Mouse (Mus musculus) brown adipose tissue, adult 24 weeks (tissue): ENCODE results near the gene Magi1. TPM values are rescaled to one million over a fixed set of nuclear protein-coding genes. Genes with fewer than 3 reads are reported as not detected.

Experiments
- H3K27ac ChIP-seq: fragments of 200-500 bp; replicated peaks from 2 replicates; pipeline ENCODE4 v1.5.1; 2012; ENCODE audit warnings: low read depth, mild to moderate bottlenecking, low read length
- H3K4me1 ChIP-seq: fragments of 200-500 bp; 2 replicates; pipeline ENCODE4 v1.6.1; 2012; ENCODE audit warnings: low read length, mixed read lengths; ENCODE audit not compliant: control insufficient read depth, insufficient read depth, insufficient read length
- H3K4me3 ChIP-seq: fragments of 200-500 bp; 2 replicates; pipeline ENCODE4 v1.5.1; 2012; ENCODE audit warnings: low read depth, mild to moderate bottlenecking, low read length, moderate library complexity; ENCODE audit not compliant: insufficient read depth
- polyA plus RNA-seq: library from polyadenylated mRNA; stranded (reverse); fragments of >200 nt; gene quantifications from 2 replicates; pipeline ENCODE4 v1.2.4, GENCODE M21; 2012; ENCODE audit not compliant: missing spikeins, insufficient read depth, insufficient read length

Gene Magi1
- polyA plus RNA-seq, 1 experiment, result 4.5 TPM

DNA sequence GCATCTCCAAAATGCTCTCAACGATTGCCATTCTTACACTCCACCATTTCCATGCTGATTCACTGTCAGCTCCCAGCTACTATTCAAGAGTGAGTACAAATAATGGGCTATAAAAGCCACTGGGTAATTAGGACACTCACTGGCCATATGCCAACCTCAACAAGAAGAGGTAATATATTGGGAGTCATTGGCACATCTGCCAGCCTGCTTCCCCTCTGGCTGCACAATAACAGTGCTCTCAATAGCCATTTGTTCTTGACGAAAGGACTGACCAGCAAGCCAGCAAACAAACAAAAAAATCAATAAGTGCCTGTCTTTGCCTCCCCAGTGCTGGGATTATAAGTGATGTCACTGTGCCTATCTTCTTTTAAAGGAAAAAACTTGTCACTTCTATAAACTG lies 326.5 kb downstream of the Magi1 start:
- Histone ChIP-seq H3K4me3 (no peak overlapping the region), H3K27ac (no peak overlapping the region), H3K4me1 (peaks cover 11% of the 10 kb centered on the region; the same call in 1 of the 2 replicates)

- no peak overlapping the region for H3K27ac ChIP-seq
- no peak overlapping the region for H3K4me3 ChIP-seq
- H3K4me1 ChIP-seq, result no peaks in the 10 kb centered on the region
These were observed 337.1 kb downstream of the Magi1 start for GRCm38 (mm10) chr6:93946612-93947011.

DNA sequence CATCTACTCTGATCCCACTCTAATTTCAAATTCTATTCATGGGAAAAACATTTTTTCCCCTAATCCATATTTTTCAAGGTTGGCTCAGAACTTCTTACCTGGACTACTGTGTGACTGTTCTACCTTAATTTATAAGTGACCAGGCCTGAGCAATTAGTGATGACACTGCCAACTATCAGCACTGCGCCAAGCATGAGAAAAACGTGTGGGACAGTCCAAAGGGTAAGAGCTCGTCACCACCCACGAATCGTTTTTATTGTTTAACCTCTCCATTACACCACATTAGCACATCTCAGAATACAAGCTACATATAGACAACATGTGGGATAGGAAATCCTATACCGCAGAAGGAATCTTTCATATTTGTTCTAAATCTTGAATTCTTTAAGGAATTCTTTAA lies 347.4 kb downstream of the Magi1 start:
- Histone ChIP-seq H3K4me1 (no peaks in the 10 kb centered on the region), H3K4me3 (no peak overlapping the region), H3K27ac (no peak overlapping the region)

GRCm38 (mm10) chr6:93935793-93936192 lies 347.9 kb downstream of the Magi1 start:
- no peaks in the 10 kb centered on the region for H3K4me1 ChIP-seq
- H3K4me3 ChIP-seq, result no peak overlapping the region
- H3K27ac ChIP-seq, result no peak overlapping the region

DNA sequence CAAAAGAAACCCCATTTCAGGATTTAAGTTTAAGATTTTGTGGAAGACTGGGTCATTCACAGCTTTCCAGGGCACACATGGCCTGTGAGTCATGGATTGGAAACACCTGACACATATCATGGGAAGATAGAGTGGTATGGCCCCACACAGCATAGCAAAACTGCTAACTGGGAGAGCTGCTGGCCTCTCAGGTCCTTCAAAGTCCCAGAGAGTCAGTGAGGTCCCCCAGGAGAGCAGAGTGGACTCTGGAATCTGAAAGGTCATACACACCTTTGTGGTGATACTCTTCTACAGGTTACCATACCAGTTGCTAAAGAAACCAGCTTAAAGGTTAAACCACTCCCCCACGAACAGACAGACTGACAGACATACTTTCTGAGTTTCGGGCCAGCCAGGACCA lies 349.0 kb downstream of the Magi1 start:
- Histone ChIP-seq H3K4me1 (no peaks in the 10 kb centered on the region), H3K27ac (no peak overlapping the region)

DNA sequence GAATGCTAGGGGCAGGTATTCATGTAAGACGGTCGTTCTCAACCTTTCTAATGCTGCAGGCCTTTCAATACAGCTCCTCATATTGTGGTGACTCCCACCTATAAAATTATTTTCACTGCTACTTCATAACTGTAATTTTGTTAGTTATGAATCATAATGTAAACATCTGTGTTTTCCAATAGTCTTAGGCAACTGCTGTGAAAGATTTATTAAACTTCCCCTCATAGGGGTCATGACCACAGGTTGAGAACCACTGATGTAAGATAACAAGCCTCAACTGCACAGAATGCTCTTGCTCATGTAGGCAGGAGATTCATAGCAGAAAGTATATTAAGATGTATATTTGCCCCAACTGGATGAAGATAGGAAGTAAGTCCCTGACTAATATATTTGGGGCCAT lies 359.1 kb downstream of the Magi1 start:
- Histone ChIP-seq H3K27ac (no peak overlapping the region), H3K4me3 (no peak overlapping the region), H3K4me1 (no peaks in the 10 kb centered on the region)

More for the DNA sequence above, 349.0 kb downstream of the Magi1 start:
- H3K4me3 ChIP-seq, result no peak overlapping the region

DNA sequence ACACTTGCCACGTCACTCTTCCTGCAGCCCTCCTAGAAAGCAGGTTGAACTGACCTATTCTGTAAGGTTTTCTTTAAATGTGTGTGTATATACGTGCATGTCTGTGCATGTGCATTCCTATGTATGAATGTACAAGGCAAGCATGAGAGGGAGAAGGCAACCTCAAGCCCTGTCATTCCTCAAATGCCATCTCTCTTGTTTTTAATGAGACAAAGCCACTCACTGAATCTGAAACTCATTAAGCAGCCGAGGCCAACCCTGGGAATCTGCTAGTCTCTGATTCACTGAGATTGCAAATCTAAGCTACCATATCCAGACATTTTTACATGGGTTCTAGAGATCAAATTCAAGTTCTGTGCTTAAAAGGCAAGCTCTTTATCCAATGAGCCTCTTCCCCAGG lies 359.7 kb downstream of the Magi1 start:
- Histone ChIP-seq H3K27ac (no peak overlapping the region), H3K4me3 (no peak overlapping the region), H3K4me1 (no peaks in the 10 kb centered on the region)

DNA sequence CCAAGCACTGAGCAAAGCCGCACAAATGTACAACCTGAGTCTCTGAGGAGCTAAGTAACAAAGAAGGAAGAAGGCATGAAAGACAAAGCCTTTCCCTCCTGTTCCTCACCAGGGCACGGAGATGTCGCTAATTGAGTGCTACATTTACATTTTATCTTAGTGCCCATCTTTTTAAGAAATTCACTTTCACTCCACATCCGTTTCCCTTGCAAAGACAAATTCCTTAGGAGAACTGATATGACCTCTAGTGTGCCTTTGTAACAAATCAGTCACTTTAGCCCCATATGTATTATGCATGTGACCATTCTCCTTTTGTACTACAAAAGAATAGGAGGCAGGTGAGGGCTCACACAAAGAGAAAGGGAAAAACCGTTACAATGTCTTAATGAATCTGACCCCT lies 360.4 kb downstream of the Magi1 start:
- no peak overlapping the region for H3K27ac ChIP-seq
- no peak overlapping the region for H3K4me3 ChIP-seq
- no peaks in the 10 kb centered on the region for H3K4me1 ChIP-seq

DNA sequence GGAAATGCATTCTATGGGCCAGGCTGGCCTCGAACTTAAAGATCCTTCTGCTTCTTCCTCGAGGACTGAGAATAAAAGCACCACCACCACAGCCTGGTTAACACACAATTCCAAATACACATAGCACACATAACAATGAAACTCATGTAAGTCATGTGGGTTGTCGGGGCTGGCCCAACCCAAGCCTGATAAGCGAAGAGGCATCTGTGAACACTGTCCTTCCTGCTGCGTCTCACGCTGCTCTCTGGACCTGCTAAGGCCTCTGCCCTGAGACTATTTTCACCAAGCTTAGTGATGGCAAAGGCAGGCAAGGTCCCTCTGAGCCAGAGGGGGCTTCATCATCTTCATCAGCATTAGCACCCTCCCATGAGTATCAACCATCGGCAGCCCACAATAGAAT lies 360.8 kb downstream of the Magi1 start:
- no peak overlapping the region for H3K27ac ChIP-seq
- no peaks in the 10 kb centered on the region for H3K4me1 ChIP-seq
- no peak overlapping the region for H3K4me3 ChIP-seq

- H3K4me3 ChIP-seq, result no peak overlapping the region
- H3K4me1 ChIP-seq, result peaks cover 8% of the 10 kb centered on the region
- H3K27ac ChIP-seq, result no peak overlapping the region
These were observed 370.4 kb downstream of the Magi1 start for GRCm38 (mm10) chr6:93913226-93913861.

DNA sequence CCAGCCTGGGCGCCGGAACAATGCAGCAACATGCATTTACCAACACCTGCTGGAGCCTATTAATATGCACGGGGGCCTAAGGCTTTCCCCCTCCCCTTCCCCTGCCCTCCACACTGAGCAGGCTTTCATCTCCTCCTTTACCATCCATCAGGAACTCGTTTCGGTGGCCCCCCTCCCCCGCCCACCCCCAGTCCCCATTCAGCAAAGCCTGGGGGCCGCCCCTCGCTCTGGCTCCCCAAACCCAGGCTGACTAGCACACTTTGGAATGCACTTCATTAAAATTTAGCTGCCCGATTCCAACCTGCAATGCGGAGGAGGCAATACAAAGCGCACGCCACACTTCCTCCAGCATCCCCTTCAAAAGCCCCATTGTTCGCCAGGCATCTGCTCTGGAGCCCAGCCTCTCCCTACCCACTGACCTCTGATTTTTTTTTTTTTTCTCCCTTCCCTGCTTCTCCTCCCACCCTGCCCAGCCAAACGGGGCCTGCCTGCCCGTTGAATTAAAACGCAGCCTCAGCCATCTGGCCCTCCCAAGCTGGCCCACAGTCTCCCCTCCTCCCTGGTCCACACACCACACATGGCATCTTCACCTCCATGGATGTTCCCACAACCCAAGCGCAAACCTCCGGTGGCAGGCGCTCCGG lies 371.0 kb downstream of the Magi1 start:
- no peak overlapping the region for H3K4me3 ChIP-seq
- H3K4me1 ChIP-seq, result peaks cover 8% of the 10 kb centered on the region
- H3K27ac ChIP-seq, result no peak overlapping the region

- no peak overlapping the region for H3K27ac ChIP-seq
- H3K4me1 ChIP-seq, result peaks cover 8% of the 10 kb centered on the region
- no peak overlapping the region for H3K4me3 ChIP-seq
These were observed 371.6 kb downstream of the Magi1 start for GRCm38 (mm10) chr6:93912003-93912581.

DNA sequence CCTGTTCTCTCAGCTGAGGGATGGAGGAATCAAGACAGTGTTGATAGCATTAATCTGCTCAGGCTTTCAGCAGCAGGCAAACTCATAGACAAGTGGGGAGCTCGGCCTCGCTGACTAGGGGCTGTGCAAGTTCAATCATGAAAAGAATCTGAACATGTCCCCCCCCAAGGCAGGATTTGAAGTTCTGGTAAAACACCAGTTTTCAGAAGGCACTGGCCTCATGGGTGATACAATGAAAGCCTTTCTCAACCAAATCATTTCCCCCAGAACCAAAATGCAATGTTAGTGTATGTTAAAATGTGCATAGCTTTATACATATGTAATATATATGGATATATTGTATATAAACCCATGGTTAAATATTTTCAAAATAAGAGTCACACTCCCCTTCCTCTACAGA lies 372.3 kb downstream of the Magi1 start:
- no peak overlapping the region for H3K27ac ChIP-seq
- peaks cover 6% of the 10 kb centered on the region for H3K4me1 ChIP-seq
- no peak overlapping the region for H3K4me3 ChIP-seq

DNA sequence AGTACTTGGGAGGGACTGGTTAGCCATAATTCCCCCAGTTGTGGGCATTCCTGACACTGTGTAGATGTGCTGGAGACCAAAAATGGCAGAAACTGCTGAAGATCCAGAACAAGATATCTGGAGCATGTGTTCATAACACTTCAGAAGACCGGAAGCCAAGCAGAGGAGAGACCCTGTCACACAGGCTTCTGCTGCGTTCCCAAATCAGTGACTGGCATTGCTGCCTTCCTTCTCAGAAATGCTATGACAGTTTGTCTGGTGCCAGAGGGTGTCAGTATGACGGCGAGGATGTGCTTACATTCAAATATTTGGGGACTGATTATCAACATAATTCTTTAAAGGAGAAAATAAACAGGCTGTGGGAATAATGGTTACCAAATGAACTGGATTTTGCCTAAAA lies 373.7 kb downstream of the Magi1 start:
- peaks cover 6% of the 10 kb centered on the region for H3K4me1 ChIP-seq
- no peak overlapping the region for H3K4me3 ChIP-seq
- H3K27ac ChIP-seq, result no peak overlapping the region

DNA sequence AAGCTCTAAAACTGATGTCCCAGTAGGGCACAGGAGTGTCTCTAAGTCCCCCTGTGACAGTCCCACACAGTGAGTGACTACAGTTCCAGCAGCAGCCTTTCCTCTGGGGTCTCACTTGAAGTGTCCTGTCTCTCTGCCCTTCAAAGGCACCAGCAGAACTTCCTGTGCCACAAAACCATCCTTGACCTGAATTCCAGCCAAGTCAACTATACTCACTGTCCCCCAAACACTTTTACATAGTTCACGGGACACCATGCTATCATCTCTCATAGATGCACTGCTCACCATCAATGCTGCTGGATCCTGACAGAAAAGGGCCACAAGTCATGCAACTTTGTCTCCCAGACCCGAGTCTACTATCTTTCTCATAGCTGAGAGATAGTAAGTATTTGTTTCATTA lies 378.7 kb downstream of the Magi1 start:
- Histone ChIP-seq H3K4me3 (no peak overlapping the region), H3K27ac (no peak overlapping the region)

GRCm38 (mm10) chr6:93902239-93902638 lies 381.5 kb downstream of the Magi1 start:
- no peaks in the 10 kb centered on the region; the same call in none of the 2 replicates for H3K4me1 ChIP-seq
- H3K27ac ChIP-seq, result no peak overlapping the region
- H3K4me3 ChIP-seq, result no peak overlapping the region

More for the DNA sequence above, 378.7 kb downstream of the Magi1 start:
- no peaks in the 10 kb centered on the region; the same call in none of the 2 replicates for H3K4me1 ChIP-seq
